Mouse (Mus musculus): ENCODE measurements around the gene Nudt19. TPM values are rescaled to one million over a fixed set of nuclear protein-coding genes. Genes with fewer than 3 reads are reported as not detected.
"Not testable (repeated sequence)": the region's sequence is repeated elsewhere in the genome, so short reads cannot be mapped to it uniquely, and the experiment has no call there.

Gene Nudt19
- polyA plus RNA-seq, 3 experiments from 2014 or later: 48.7 to 54.7 (median 50.4) TPM

DNA sequence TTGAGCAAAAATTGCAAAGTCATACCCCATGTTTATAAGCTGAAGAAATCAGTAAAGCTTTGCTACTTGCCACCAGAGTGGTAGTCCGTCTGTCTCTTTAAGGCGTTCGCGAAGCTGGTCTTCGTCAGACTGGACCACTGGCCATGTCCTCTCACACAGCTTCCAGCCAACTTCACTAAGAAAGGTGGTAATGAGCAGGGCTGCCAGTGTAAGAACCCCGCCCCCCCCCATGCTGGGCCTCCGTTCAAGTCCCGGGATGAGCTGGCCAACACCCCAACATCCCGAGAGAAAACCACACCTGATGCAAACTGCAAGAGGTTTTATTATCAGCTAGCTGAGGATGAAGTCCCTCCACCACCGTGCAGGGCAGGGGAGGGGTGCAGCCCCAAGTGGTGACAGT lies 8.8 kb upstream of the Nudt19 start:
- not testable (repeated sequence) for ATAC-seq

DNA sequence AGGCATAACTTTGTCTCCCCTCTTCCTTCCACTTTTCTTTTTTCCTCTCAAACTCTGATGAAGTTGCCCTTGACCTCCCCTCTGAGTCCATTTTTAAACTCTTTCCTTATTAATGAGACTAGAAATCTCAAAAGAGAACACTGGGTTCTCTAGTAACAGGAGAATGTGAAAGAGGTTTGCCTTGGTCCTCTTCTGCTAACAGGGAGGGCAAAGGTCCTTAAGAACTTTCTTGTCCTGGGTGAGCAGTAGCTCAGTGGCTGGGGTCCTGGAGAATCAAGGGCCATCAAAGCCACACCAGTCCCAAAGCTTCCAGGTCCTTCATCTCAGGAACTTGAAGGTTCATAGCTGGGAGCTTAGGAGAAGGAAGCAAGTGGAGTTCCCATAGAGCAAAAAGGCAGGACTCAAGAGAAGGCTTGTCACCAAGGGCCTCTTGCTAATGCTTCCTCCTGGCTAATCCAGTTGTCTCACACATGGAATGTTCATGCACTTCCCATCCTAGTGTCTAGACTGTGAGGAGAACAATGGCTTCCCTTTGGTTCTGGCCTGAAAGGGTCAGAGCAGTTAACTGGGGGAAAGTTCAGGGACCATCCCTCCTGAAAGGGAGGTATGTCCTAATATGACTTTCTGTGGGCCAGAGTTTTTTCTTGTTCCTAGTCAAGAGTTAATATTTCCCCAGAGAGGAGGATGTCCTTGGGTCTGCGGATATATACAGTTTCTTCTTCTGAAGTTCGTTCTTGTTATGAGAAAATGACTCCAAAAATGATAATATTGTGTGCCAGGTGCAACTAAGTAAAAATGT lies 8.2 kb upstream of the Nudt19 start:
- ATAC-seq: no peak

DNA sequence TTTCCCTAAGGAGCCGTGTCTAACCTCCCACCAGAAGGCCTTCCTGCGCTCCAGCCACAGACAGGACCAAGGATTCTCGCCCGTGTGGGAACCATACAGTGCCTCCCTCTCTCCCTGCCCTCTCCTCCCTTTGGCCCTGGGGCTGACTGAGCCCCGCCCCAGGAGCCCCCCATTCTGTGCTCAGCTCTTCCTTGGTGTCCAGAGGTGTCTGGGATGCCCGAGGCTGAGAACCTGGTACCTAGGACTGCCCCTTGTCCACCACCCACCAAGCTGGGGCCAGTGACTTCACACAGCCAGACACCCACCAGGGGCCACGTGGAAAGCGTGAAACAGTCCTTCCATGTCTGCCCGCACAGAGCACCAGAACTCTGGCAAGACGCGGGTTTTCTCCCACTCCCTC lies 7.0 kb upstream of the Nudt19 start:
- ATAC-seq: no peak

DNA sequence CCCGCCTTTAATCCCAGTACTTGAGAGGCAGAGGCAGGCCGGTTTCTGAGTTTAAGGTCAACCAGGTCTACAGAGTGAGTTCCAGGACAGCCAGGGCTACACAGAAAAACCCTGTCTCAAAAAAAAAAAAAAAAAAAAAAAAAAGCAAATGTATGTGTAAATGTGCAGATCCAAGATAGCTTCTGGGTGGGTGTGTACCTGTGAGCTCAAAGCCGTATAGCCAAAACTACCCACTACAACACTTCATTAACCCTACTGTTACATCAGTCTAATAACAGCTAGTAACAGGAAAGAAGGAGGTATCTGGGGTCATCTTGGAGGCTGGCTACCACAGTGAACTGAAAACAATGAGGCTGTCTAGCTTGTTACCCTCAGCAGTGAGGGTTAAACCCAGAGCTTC lies 3.7 kb upstream of the Nudt19 start:
- no peak for ATAC-seq

DNA sequence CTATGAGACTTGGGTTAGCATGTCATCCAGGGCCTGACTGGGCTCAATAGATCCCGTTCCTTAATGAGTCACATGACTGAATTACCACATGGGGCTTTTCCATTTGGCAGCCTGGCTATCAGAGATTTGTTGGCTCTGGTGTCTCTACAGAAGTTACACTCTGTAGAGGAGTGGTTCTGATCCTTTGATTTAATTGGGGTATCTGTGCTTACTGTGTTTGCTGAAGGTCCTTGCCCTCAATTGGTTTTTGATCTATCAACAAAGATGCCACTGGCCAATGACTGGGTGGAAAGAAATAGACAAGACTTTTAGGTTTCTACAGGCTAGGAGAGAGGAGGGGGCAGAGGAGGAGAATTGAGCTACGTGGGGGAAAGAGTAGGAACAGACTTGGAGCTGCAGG lies 2.6 kb upstream of the Nudt19 start:
- ATAC-seq: no peak

DNA sequence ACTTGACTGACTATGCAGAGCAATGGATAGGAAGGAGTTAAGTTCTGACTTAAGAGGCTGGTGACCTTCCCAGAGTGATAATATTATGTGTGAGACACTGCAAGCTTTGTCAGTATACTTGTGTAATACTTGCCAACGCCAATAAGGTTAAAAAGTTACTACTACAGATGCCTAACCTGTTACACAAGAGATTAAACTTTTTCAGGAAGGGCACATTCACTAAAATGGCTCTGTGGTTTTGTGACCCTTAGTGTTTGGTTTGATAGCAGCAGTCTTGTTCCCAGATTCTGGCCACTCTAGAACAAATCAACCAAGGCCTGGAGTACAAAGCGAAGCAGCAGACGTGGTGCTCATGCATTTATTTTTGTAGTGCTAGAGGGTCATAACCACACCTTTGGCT lies 1.5 kb upstream of the Nudt19 start:
- no peak for ATAC-seq

DNA sequence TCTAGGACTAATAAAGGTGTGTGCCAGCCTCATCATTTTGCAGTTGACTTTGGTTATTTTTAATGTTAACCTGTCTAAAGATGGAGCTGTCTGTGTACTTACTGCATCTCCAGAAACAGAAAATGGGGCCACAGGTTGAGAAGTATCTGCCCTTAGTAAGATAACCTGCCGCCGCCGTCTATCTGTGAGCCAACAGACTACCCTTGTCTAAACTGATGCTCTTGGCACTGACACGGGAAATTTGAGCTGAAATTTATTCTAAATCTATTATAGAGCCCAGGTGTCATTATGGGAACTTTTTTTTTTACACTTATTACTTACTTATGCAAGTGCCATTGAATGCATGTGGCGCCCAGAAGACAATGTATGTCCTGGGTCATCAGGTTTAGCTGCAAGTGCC lies 801 bp upstream of the Nudt19 start:
- no peak for ATAC-seq

DNA sequence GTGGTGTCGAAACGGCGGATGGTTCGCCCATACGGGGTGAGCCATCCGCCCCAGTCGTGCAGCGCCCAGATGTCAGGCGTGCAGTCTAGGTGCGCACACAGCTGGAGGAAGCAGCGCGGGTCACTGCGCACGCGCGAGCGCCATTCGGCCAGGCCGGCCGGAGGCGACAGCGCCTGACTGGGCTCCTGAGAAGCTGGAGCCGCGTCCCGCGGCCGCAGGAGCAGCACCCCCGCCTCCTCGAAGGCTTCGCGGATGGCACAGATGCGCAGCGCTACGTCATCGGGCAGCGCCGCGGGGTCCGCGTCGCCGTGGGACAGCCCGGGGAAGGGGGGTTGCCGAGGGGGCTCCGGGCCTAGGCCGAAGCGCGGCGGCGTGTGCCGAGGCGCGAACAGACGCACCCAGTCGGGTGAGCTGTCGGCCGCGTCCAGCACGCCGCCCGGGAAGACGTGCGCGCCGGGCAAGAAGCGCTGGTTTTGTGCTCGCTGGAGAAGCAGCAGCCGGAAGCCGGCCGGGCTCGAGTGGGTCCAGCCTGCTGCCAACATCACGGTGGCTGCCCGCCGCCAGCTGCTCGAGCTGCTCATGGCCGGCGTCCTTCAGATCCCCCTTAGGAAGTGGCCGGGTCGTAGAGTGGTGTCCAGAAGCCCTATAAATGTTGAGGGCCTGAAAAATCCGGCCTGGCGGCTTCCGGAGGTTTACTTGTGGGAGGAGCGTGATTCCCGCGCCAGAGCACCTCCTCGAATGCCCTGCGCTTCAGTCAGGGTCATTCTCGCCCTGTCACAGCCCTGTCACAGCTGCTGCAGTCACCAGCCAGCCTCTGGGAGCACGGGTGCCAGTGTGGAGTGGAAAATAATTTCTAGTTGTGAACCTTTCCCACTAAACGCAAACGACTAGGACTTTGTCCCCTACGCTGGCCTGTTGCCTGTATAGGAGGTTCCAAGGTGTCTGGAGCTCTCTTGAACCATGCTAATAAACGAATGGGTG lies 590 bp downstream of the Nudt19 start:
- ATAC-seq: peak; percentile 71

DNA sequence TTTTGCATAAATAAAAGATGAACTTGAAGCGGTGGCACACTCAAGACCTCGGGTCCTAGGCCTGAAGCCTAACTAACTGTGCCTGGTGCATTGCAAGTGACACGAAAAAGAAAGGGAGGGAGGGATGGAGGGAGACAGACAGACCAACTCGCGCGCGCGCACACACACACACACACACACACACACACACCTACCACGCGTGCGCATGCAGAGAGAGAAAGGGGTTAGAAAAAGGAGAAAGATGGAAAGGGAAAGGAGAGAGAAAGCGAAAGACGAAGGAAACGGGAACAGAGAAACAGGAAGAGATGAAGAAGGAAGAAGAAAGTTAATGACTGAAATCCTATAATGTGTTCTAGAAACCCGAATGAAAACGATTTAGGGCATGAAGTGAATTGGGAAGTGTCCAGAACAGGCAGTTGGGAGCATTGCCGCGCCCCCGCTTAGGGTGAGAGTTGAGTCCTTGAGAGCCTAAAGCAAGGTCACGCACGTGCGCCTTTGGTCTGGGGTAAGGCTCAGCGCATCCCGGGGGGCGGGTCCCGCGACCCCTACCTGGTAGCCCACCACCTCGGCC lies 1.4 kb downstream of the Nudt19 start:
- peak; percentile 32 for ATAC-seq

DNA sequence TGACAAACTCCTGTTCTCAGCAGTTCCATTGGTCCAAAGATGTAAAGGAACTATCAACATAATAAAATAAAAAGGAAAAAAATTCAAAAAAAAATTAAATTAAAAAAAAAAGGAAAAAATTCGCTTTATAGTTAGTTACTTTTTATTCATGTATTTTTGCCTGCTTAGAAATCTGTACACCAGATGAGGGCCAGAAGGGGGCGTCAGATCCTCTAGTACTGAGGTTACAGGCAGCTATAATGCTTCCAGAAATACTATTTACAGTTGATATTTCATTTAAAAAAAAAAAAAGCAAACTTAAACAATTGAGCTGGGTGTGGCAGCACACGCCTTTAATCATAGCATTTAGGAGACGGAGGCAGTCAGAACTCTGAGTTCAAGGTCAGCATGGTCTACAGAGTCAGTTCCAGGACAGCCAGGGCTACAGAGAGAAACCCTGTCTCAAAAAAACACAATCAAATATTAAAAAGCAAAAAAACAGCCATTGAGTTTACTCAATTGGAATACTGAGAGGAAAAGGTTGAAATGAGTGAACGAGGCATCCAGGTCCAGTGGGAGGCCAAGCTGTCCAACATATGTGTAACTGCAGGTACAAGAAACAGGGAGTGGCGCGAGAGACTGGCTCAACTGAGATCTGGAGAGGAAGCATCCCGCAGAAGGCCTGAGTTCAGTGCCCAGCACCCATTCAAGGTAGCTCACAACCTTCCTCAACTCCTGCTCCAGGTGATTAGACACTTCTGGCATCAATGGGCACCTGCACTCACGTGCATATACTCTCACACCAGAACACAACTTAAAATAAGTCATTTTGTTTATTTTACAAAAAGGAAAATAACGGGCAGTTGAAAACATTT lies 2.1 kb downstream of the Nudt19 start:
- no peak for ATAC-seq

DNA sequence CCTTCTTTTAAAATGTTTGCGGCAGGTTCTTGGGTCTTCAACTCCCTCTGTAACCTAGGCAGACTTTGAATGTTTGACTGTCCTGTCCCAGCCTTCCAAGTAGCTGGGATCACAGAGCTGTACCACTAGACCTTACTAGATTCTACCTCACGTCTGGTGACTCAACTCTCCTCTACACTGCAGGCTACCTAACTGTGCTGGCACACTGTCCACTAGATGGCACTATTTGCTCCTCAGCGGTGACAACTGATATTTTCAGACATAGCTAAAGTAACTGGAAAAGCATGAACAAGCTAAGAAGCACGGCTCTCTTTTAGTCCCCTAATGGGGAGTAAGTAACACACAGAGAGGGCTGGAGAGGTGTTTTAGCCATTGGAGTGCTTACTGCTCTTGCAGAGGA lies 10.2 kb downstream of the Nudt19 start:
- peak; percentile 75 for ATAC-seq

DNA sequence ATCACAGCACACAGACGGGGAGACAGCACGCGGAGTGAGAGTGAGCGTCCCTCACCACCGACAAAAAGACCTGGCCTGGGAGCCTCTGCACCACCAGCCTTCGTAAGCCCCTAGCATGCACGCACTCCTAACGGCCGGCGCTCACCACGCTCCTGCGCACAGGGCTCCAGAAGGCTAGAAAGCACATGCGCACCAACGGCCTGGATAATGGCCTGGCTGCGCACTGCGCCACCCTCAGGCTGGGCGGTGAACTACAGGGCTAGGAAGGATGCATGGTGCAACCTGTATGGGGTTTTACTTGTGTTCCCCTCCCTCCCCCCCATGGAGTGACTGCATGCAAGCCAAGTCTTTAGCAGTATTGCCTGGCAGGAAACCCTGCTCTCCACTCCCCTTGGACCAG lies 18.5 kb downstream of the Nudt19 start, which contains the start of gene Tdrd12:
TSS of gene Tdrd12 (minus strand) at position 184 of the 400 bp plus-strand sequence.
- no peak for ATAC-seq

DNA sequence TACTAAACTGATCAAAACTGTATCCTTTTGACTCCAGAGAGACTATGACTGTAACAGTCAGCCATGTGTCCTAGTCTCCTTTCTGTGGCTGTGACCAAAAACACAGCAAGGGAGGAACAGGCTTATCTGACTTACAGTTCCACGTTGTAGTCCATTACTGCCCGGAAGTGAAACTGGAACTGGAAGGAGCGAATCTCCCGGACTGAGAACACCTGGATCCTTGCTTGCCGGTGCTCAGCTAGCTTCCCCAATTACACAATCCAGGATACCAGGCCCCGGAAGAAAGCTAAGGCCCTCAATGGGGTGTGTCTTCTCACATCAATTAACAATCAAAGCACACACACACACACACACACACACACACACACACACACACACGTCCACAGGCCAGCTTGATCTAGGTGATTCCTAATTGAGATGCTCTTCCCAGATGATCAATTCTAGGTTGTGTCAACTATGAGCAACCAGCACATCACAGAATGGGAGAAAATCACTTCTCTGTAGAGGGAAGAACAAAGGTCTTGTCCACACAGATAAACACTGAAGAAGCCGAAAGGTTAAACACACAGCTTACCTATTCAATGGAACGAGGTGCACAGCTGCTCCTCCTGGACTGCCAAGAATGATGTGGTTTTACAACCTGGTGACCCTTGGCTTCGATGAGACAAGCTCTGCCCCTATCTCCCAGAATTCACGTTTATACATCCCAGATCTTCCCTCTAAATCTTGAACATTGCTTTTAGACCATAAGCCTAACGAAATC lies 20.2 kb downstream of the Nudt19 start:
- ATAC-seq: no peak

DNA sequence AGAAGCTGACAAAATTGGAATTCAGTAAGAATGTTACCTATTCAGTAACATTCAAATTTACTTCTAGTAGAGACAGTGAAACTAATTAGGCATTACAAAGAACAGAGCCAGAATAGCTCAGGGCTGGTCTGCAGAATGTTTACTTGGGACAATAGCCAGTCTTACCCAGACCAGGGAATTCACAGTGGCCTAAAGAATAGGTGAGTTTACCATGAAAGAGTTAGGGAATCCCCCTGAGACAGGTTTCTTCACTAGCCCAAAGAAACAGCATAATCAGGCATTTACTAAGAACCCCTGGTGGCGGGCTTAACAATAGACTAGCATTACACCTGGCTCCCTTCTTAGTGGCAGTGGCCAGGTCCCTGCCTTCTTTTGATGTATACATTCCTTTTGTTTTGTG lies 25.6 kb downstream of the Nudt19 start:
- not testable (repeated sequence) for ATAC-seq

DNA sequence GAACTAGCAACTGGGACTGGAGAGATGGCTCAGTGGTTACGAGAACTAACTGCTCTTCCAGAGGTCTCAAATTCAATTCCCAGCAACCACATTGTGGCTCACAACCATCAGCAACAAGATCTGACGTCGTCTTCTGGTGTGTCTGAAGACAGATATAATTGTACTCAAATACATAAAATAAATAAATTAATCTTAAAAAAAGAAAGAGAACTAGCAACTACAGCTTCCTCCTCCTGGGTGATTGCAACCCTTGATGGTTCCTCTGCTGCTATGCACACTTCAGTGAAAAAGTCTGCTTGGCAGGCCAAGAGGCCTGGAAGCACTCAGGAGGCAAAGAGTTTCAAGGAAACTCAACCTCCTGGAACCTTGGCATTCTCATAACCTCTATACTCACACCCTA lies 26.1 kb downstream of the Nudt19 start:
- ATAC-seq: no peak

DNA sequence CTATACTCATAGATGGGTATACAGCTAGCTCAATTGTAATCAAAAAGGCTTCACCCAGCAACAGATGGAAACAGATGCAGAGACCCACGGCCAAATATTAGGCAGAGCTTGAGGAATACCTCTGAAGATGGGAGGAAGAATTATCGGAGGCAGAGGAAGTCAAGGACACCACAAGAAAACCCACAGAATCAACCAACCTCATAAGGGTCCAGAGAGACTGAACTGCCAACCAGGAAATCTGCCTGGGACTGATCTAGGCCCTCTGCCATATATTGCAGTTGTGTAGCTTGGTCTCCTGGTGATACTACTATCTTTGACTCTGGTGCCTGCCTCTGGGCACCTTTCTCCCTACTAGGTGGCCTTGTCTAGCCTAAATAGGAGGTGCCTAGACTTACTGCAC lies 29.3 kb downstream of the Nudt19 start:
- no peak for ATAC-seq

DNA sequence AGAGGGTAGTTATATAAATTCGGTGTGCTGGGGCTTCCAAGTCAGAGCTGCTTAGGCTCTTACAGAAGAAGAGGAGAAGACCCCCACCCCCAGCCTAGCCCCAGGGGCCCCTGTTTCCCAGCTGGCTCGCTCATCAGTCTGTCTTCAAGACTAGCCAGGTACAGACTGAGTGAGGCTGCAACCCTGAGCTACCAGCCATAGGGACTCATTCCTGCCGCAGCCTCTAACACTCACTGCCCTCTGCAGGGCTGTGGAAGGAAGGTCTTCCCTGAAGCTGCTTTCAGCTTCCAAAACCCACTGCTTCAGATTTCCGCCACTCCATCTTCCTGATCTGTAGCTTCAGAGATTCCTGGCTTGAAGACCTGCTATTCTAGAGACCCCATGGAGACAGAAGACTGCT lies 54.1 kb downstream of the Nudt19 start:
- ATAC-seq: no peak

DNA sequence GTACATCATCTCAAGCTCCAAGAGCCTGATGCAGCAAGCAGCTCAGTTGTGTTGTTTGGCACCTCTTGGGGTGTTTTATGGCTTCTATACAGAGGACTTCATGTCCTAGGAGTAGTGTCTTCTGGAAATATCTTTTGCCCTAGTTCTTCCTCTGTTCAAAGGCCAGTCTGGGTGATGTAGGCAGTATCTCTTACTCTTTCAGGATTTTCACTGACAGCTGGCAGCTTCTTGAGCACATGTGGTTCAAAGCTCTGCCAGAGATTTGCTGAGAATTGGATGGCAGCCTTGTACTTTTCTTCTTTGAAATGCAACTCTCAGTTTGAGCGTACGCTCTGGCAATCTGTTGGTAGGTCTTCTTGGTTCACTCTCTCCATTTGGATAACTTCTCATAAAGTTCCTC lies 58.6 kb downstream of the Nudt19 start:
- ATAC-seq: no peak

All from inflammation-experienced regulatory T-cells, adult 6 months (primary cell).